Mouse (Mus musculus) left cerebral cortex, postnatal 14 days (tissue): ENCODE results near the gene Rbpjl. TPM values are rescaled to one million over a fixed set of nuclear protein-coding genes. Genes with fewer than 3 reads are reported as not detected.

Experiments used
- DNase-seq, 2 experiments: peaks; one replicate each; pipeline ENCODE4 v3.0.0; 2021 to 2022; ENCODE audit warnings: low spot score in 2 of 2, mixed read lengths in 1 of 2
- intact Hi-C: fragments of 180-260 bp; cut with DNase I; formaldehyde crosslinking; loops from one replicate; pipeline ENCODE4 v1.15.1; 2025
- total RNA-seq, 2 experiments: library from RNA; stranded (reverse); gene quantifications; 2 replicates each; pipeline ENCODE4 v1.2.3; 2021

Gene Rbpjl
- total RNA-seq, 2 experiments from 2014 or later: 0.32 to 0.42 TPM

GRCm38 (mm10) chr2:164422675-164423393 is 19.9 kb downstream of the Rbpjl start:
- DNase-seq: no peak
- intact Hi-C loops: no loop called here

- peak; percentile 22 to 28 for DNase-seq
- intact Hi-C loops: no loop called here
Measured at GRCm38 (mm10) chr2:164423464-164423863, 20.5 kb downstream of the Rbpjl start.

- DNase-seq: no peak
- intact Hi-C loops: no loop called here
Measured at GRCm38 (mm10) chr2:164424406-164424805, 21.5 kb downstream of the Rbpjl start.

- intact Hi-C loops: no loop called here
- no peak for DNase-seq
Measured at GRCm38 (mm10) chr2:164425401-164425800, 22.5 kb downstream of the Rbpjl start.

- no peak for DNase-seq
- intact Hi-C loops: no loop called here
Measured at GRCm38 (mm10) chr2:164426121-164426520, 23.2 kb downstream of the Rbpjl start.

- DNase-seq: no peak
- intact Hi-C loops: no loop called here
Measured at GRCm38 (mm10) chr2:164426952-164427351, 24.0 kb downstream of the Rbpjl start.

- intact Hi-C loops: no loop called here
- no peak for DNase-seq
Measured at GRCm38 (mm10) chr2:164428451-164428850, 25.5 kb downstream of the Rbpjl start.

GRCm38 (mm10) chr2:164429881-164430615 is 27.1 kb downstream of the Rbpjl start:
- intact Hi-C loops: no loop called here
- no peak for DNase-seq

- intact Hi-C loops: no loop called here
Measured at GRCm38 (mm10) chr2:164430697-164431096, 27.8 kb downstream of the Rbpjl start.

GRCm38 (mm10) chr2:164431676-164432465 is 28.9 kb downstream of the Rbpjl start:
- intact Hi-C loops: no loop called here

More at GRCm38 (mm10) chr2:164430697-164431096, 27.8 kb downstream of the Rbpjl start:
- no peak for DNase-seq

GRCm38 (mm10) chr2:164432541-164433191 is 29.7 kb downstream of the Rbpjl start:
- intact Hi-C loops: no loop called here
- DNase-seq: no peak

More at GRCm38 (mm10) chr2:164431676-164432465, 28.9 kb downstream of the Rbpjl start:
- DNase-seq: no peak

GRCm38 (mm10) chr2:164433278-164433895 is 30.4 kb downstream of the Rbpjl start:
- intact Hi-C loops: no loop called here
- no peak for DNase-seq

GRCm38 (mm10) chr2:164434681-164435080 is 31.7 kb downstream of the Rbpjl start:
- DNase-seq: no peak
- intact Hi-C loops: no loop called here

- intact Hi-C loops: no loop called here
- DNase-seq: no peak
Measured at GRCm38 (mm10) chr2:164435216-164436090, 32.5 kb downstream of the Rbpjl start.

- intact Hi-C loops: no loop called here
- peak; percentile 21 to 32 for DNase-seq
Measured at GRCm38 (mm10) chr2:164436215-164436913, 33.4 kb downstream of the Rbpjl start.

GRCm38 (mm10) chr2:164436961-164437360 is 34.0 kb downstream of the Rbpjl start:
- intact Hi-C loops: no loop called here

GRCm38 (mm10) chr2:164437710-164438109 is 34.8 kb downstream of the Rbpjl start:
- DNase-seq: no peak
- intact Hi-C loops: no loop called here

More at GRCm38 (mm10) chr2:164436961-164437360, 34.0 kb downstream of the Rbpjl start:
- no peak for DNase-seq

GRCm38 (mm10) chr2:164438257-164438656 is 35.3 kb downstream of the Rbpjl start:
- no peak for DNase-seq
- intact Hi-C loops: no loop called here
